Mouse (Mus musculus): Measurements from ENCODE around the gene Prok1. TPM values are rescaled to one million over a fixed set of nuclear protein-coding genes. Genes with fewer than 3 reads are reported as not detected.
A peak's percentile ranks its signal among the peaks of the same experiment; 100 is the strongest.

Gene Prok1
- polyA plus RNA-seq, 1 experiment from 2014 or later, result not detected

GRCm38 (mm10) chr3:107257924-107258323, 18.4 kb upstream of the Prok1 start:
- Histone ChIP-seq H3K4me2 (replicated peaks; ENCODE audit: low read depth, low read length) (no peak overlapping the region), H3K27me3 (replicated peaks; ENCODE audit: insufficient read depth, low read length) (no peaks in the 10 kb centered on the region), H3K27ac (ENCODE audit: low read length) (no peak overlapping the region), H3K9ac (replicated peaks; ENCODE audit: low read depth) (no peak overlapping the region), H3K36me3 (ENCODE audit: insufficient read depth, low read length) (no peaks in the 10 kb centered on the region), H3K4me1 (ENCODE audit: insufficient read depth, low read depth, low read length) (no peaks in the 10 kb centered on the region), H3K4me3 (ENCODE audit: low read depth, low read length) (no peak overlapping the region), H3K9me3 (ENCODE audit: low read length) (no peaks in the 10 kb centered on the region)
- WGBS, result 52% methylated on average over 5 of the region's 5 CpGs
- peak; percentile 8 for DNase-seq (ENCODE audit: low spot score)
- TF ChIP-seq CTCF (IDR thresholded peaks at IDR 0.05) (no peak), EP300 (IDR thresholded peaks at IDR 0.05) (no peak)
- ATAC-seq, result no peak

- no peak for TF ChIP-seq EP300 (IDR thresholded peaks at IDR 0.05)
- TF ChIP-seq CTCF (IDR thresholded peaks at IDR 0.05), result no peak
- 42% methylated on average over 7 of the region's 7 CpGs for WGBS
- H3K4me2 ChIP-seq (replicated peaks; ENCODE audit: low read depth, low read length), result no peak overlapping the region
- no peak for ATAC-seq
- no peak for DNase-seq (ENCODE audit: low spot score)
- H3K36me3 ChIP-seq (ENCODE audit: insufficient read depth, low read length), result no peaks in the 10 kb centered on the region
- H3K27me3 ChIP-seq (replicated peaks; ENCODE audit: insufficient read depth, low read length), result no peaks in the 10 kb centered on the region
- H3K4me3 ChIP-seq (ENCODE audit: low read depth, low read length), result no peak overlapping the region
- no peak overlapping the region for H3K27ac ChIP-seq (ENCODE audit: low read length)
- peaks cover 4% of the 10 kb centered on the region; the same call in 1 of the 2 replicates for H3K4me1 ChIP-seq (ENCODE audit: insufficient read depth, low read depth, low read length)
- no peak overlapping the region for H3K9ac ChIP-seq (replicated peaks; ENCODE audit: low read depth)
- H3K9me3 ChIP-seq (ENCODE audit: low read length), result no peaks in the 10 kb centered on the region
These were observed 17.2 kb upstream of the Prok1 start for GRCm38 (mm10) chr3:107256724-107257123.

- H3K27me3 ChIP-seq (replicated peaks; ENCODE audit: insufficient read depth, low read length), result no peaks in the 10 kb centered on the region
- H3K36me3 ChIP-seq (ENCODE audit: insufficient read depth, low read length), result no peaks in the 10 kb centered on the region
- WGBS, result 88% methylated on average over 3 of the region's 3 CpGs
- ATAC-seq (no peak), DNase-seq (ENCODE audit: low spot score) (no peak)
- no peak overlapping the region for H3K9ac ChIP-seq (replicated peaks; ENCODE audit: low read depth)
- no peak overlapping the region for H3K27ac ChIP-seq (ENCODE audit: low read length)
- no peak overlapping the region for H3K4me3 ChIP-seq (ENCODE audit: low read depth, low read length)
- H3K4me1 ChIP-seq (ENCODE audit: insufficient read depth, low read depth, low read length), result peaks cover 4% of the 10 kb centered on the region; the same call in 1 of the 2 replicates
- TF ChIP-seq CTCF (IDR thresholded peaks at IDR 0.05), result no peak
- TF ChIP-seq EP300 (IDR thresholded peaks at IDR 0.05), result no peak
- H3K9me3 ChIP-seq (ENCODE audit: low read length), result no peaks in the 10 kb centered on the region
- H3K4me2 ChIP-seq (replicated peaks; ENCODE audit: low read depth, low read length), result no peak overlapping the region
These were observed 16.5 kb upstream of the Prok1 start for GRCm38 (mm10) chr3:107255992-107256391.

GRCm38 (mm10) chr3:107253925-107254324, 14.4 kb upstream of the Prok1 start:
- H3K27ac ChIP-seq (ENCODE audit: low read length), result no peak overlapping the region
- H3K4me1 ChIP-seq (ENCODE audit: insufficient read depth, low read depth, low read length), result peaks cover 4% of the 10 kb centered on the region; the same call in 1 of the 2 replicates
- no peak for DNase-seq (ENCODE audit: low spot score)
- no peaks in the 10 kb centered on the region for H3K27me3 ChIP-seq (replicated peaks; ENCODE audit: insufficient read depth, low read length)
- H3K9me3 ChIP-seq (ENCODE audit: low read length), result no peaks in the 10 kb centered on the region
- ATAC-seq, result no peak
- H3K4me2 ChIP-seq (replicated peaks; ENCODE audit: low read depth, low read length), result no peak overlapping the region
- no peak for TF ChIP-seq EP300 (IDR thresholded peaks at IDR 0.05)
- no peak for TF ChIP-seq CTCF (IDR thresholded peaks at IDR 0.05)
- no peak overlapping the region for H3K4me3 ChIP-seq (ENCODE audit: low read depth, low read length)
- H3K36me3 ChIP-seq (ENCODE audit: insufficient read depth, low read length), result no peaks in the 10 kb centered on the region
- no peak overlapping the region for H3K9ac ChIP-seq (replicated peaks; ENCODE audit: low read depth)
- WGBS, result 68% methylated on average over 5 of the region's 5 CpGs

GRCm38 (mm10) chr3:107252035-107252434, 12.5 kb upstream of the Prok1 start:
- DNase-seq (ENCODE audit: low spot score), result peak; percentile 60

GRCm38 (mm10) chr3:107250320-107250719, 10.8 kb upstream of the Prok1 start:
- WGBS, result 16% methylated on average over 2 of the region's 2 CpGs
- H3K36me3 ChIP-seq (ENCODE audit: insufficient read depth, low read length), result no peaks in the 10 kb centered on the region
- no peaks in the 10 kb centered on the region for H3K9me3 ChIP-seq (ENCODE audit: low read length)
- H3K4me1 ChIP-seq (ENCODE audit: insufficient read depth, low read depth, low read length), result peaks cover 4% of the 10 kb centered on the region; the same call in 1 of the 2 replicates
- ATAC-seq (peak; percentile 36), DNase-seq (ENCODE audit: low spot score) (no peak)
- H3K4me3 ChIP-seq (ENCODE audit: low read depth, low read length), result no peak overlapping the region
- H3K9ac ChIP-seq (replicated peaks; ENCODE audit: low read depth), result no peak overlapping the region
- H3K27me3 ChIP-seq (replicated peaks; ENCODE audit: insufficient read depth, low read length), result no peaks in the 10 kb centered on the region
- TF ChIP-seq EP300 (IDR thresholded peaks at IDR 0.05), result peak; percentile 58
- TF ChIP-seq CTCF (IDR thresholded peaks at IDR 0.05), result no peak
- H3K4me2 ChIP-seq (replicated peaks; ENCODE audit: low read depth, low read length), result no peak overlapping the region
- H3K27ac ChIP-seq (ENCODE audit: low read length), result no peak overlapping the region

More at GRCm38 (mm10) chr3:107252035-107252434, 12.5 kb upstream of the Prok1 start:
- no peak overlapping the region for H3K9ac ChIP-seq (replicated peaks; ENCODE audit: low read depth)
- no peaks in the 10 kb centered on the region for H3K27me3 ChIP-seq (replicated peaks; ENCODE audit: insufficient read depth, low read length)
- peaks cover 4% of the 10 kb centered on the region; the same call in 1 of the 2 replicates for H3K4me1 ChIP-seq (ENCODE audit: insufficient read depth, low read depth, low read length)
- 56% methylated on average over 4 of the region's 4 CpGs for WGBS
- TF ChIP-seq EP300 (IDR thresholded peaks at IDR 0.05), result peak; percentile 49; the same call in 1 of the 2 replicates
- no peak for TF ChIP-seq CTCF (IDR thresholded peaks at IDR 0.05)
- ATAC-seq, result peak; percentile 92
- H3K9me3 ChIP-seq (ENCODE audit: low read length), result no peaks in the 10 kb centered on the region
- H3K36me3 ChIP-seq (ENCODE audit: insufficient read depth, low read length), result no peaks in the 10 kb centered on the region
- H3K4me3 ChIP-seq (ENCODE audit: low read depth, low read length), result no peak overlapping the region
- no peak overlapping the region for H3K4me2 ChIP-seq (replicated peaks; ENCODE audit: low read depth, low read length)
- no peak overlapping the region for H3K27ac ChIP-seq (ENCODE audit: low read length)

- DNase-seq (ENCODE audit: low spot score), result no peak
- WGBS, result 61% methylated on average over 3 of the region's 3 CpGs
- no peak for TF ChIP-seq CTCF (IDR thresholded peaks at IDR 0.05)
- TF ChIP-seq EP300 (IDR thresholded peaks at IDR 0.05), result no peak
- H3K4me1 ChIP-seq (ENCODE audit: insufficient read depth, low read depth, low read length), result peaks cover 4% of the 10 kb centered on the region; the same call in 1 of the 2 replicates
- no peak overlapping the region for H3K9ac ChIP-seq (replicated peaks; ENCODE audit: low read depth)
- no peak overlapping the region for H3K4me3 ChIP-seq (ENCODE audit: low read depth, low read length)
- no peak for ATAC-seq
- H3K4me2 ChIP-seq (replicated peaks; ENCODE audit: low read depth, low read length), result no peak overlapping the region
- no peaks in the 10 kb centered on the region for H3K9me3 ChIP-seq (ENCODE audit: low read length)
- no peaks in the 10 kb centered on the region for H3K27me3 ChIP-seq (replicated peaks; ENCODE audit: insufficient read depth, low read length)
- H3K36me3 ChIP-seq (ENCODE audit: insufficient read depth, low read length), result no peaks in the 10 kb centered on the region
- no peak overlapping the region for H3K27ac ChIP-seq (ENCODE audit: low read length)
These were observed 9.5 kb upstream of the Prok1 start for GRCm38 (mm10) chr3:107249042-107249441.
